Mouse (Mus musculus): ENCODE measurements around the gene Hmg20b.

Gene Hmg20b

GRCm38 (mm10) chr10:81323791-81324530 is 26.3 kb downstream of the Hmg20b start:
- DNase-seq = no peak

GRCm38 (mm10) chr10:81323141-81323775 is 27.0 kb downstream of the Hmg20b start:
- no peak for DNase-seq

- peak in 1 of 2 experiments; percentile 57 for DNase-seq
These were observed 27.8 kb downstream of the Hmg20b start for GRCm38 (mm10) chr10:81322444-81322843.

- DNase-seq = no peak
These were observed 28.8 kb downstream of the Hmg20b start for GRCm38 (mm10) chr10:81321436-81321835.

- peak; percentile 99 to 100 for DNase-seq
These were observed 29.5 kb downstream of the Hmg20b start, which contains the start of gene Cactin for GRCm38 (mm10) chr10:81320550-81321347. Gene Cactin (plus strand): TSS chr10:81321103.

- peak in 1 of 2 experiments; percentile 50 for DNase-seq
These were observed 30.3 kb downstream of the Hmg20b start for GRCm38 (mm10) chr10:81319741-81320549.

- DNase-seq = peak; percentile 58 to 71
These were observed 31.0 kb downstream of the Hmg20b start for GRCm38 (mm10) chr10:81319330-81319699.

- DNase-seq = peak in 1 of 2 experiments; percentile 74
These were observed 31.5 kb downstream of the Hmg20b start for GRCm38 (mm10) chr10:81318589-81319329.

- no peak for DNase-seq
These were observed 33.0 kb downstream of the Hmg20b start for GRCm38 (mm10) chr10:81317273-81317672.

- DNase-seq = peak in 1 of 2 experiments; percentile 59
These were observed 33.8 kb downstream of the Hmg20b start for GRCm38 (mm10) chr10:81316338-81317060.

GRCm38 (mm10) chr10:81315587-81315986 is 34.7 kb downstream of the Hmg20b start:
- no peak for DNase-seq

- no peak for DNase-seq
These were observed 36.1 kb downstream of the Hmg20b start for GRCm38 (mm10) chr10:81314201-81314600.

GRCm38 (mm10) chr10:81313581-81313980 is 36.7 kb downstream of the Hmg20b start:
- peak in 1 of 2 experiments; percentile 43 for DNase-seq

GRCm38 (mm10) chr10:81309571-81309970 is 40.7 kb downstream of the Hmg20b start:
- no peak for DNase-seq

GRCm38 (mm10) chr10:81306837-81307682 is 43.2 kb downstream of the Hmg20b start:
- no peak for DNase-seq

GRCm38 (mm10) chr10:81306173-81306668 is 44.1 kb downstream of the Hmg20b start:
- peak in 1 of 2 experiments; percentile 43 for DNase-seq

GRCm38 (mm10) chr10:81305663-81306062 is 44.6 kb downstream of the Hmg20b start:
- DNase-seq = peak; percentile 59 to 70

- DNase-seq = peak; percentile 79 to 85
These were observed 45.6 kb downstream of the Hmg20b start for GRCm38 (mm10) chr10:81304597-81305238.

GRCm38 (mm10) chr10:81303761-81304160 is 46.5 kb downstream of the Hmg20b start:
- DNase-seq = no peak
